Mouse (Mus musculus) forebrain, embryonic 11.5 days (tissue): ENCODE measurements around the gene Rexo1. TPM values are rescaled to one million over a fixed set of nuclear protein-coding genes. Genes with fewer than 3 reads are reported as not detected.

Source experiments
- ATAC-seq: fragments of 200-750 bp; cut with Nextera tagmentation; replicated peaks from 2 replicates; pipeline ENCODE4 v1.8.0; 2017; ENCODE audit warnings: moderate TSS enrichment; ENCODE audit not compliant: low FRiP score
- DNase-seq: peaks from one replicate; pipeline ENCODE4 v3.0.0-alpha.2; 2017; ENCODE audit warnings: low spot score
- H3K27ac ChIP-seq: fragments of 300-500 bp; sonication (generic); 2 replicates; pipeline ENCODE4 v1.5.1; 2014; ENCODE audit warnings: low read depth, low read length
- H3K27me3 ChIP-seq: fragments of 300-500 bp; sonication (generic); 2 replicates; pipeline ENCODE4 v1.6.1; 2014; ENCODE audit warnings: mild to moderate bottlenecking, low read length, mixed read lengths; ENCODE audit not compliant: control insufficient read depth, insufficient read depth
- H3K36me3 ChIP-seq: fragments of 300-500 bp; sonication (generic); 2 replicates; pipeline ENCODE4 v1.6.1; 2014; ENCODE audit warnings: mild to moderate bottlenecking, low read length, moderate library complexity, mixed read lengths; ENCODE audit not compliant: control insufficient read depth, insufficient read depth
- H3K4me1 ChIP-seq: fragments of 300-500 bp; sonication (generic); replicated peaks from 2 replicates; pipeline ENCODE4 v1.6.1; 2014; ENCODE audit warnings: low read length, mixed read lengths; ENCODE audit not compliant: control insufficient read depth, insufficient read depth
- H3K4me2 ChIP-seq: fragments of 300-500 bp; sonication (generic); 2 replicates; pipeline ENCODE4 v1.6.1; 2014; ENCODE audit warnings: low read depth, mild to moderate bottlenecking, low read length, moderate library complexity, mixed read lengths; ENCODE audit not compliant: severe bottlenecking
- H3K4me3 ChIP-seq: fragments of 300-500 bp; sonication (generic); 2 replicates; pipeline ENCODE4 v1.5.1; 2014; ENCODE audit warnings: low read depth, low read length
- H3K9ac ChIP-seq: fragments of 300-500 bp; sonication (generic); 2 replicates; pipeline ENCODE4 v1.6.1; 2014; ENCODE audit warnings: low read length
- H3K9me3 ChIP-seq: fragments of 300-500 bp; sonication (generic); 2 replicates; pipeline ENCODE4 v1.6.1; 2016; ENCODE audit warnings: low read length, mixed read lengths; ENCODE audit not compliant: control insufficient read depth
- WGBS: fragments of 180-500 bp; shearing (Covaris S2); extraction: QIAGEN DNeasy Blood & Tissue Kit; methylation state at CpG from one replicate; pipeline ENCODE4 v1.1.7; 2014; 5-methylcytosine and 5-hydroxymethylcytosine counted together
- polyA plus RNA-seq: library from polyadenylated mRNA; unstranded; fragments of >200 nt; fragmentation: Nextera tagmentation; extraction: Ambion mirVana; gene quantifications from 2 replicates; pipeline ENCODE4 v1.2.1, GENCODE M21; 2014

Rexo1 gene
- polyA plus RNA-seq, 1 experiment from 2014 or later: 37.1 TPM

- H3K27me3 ChIP-seq: no peaks in the 10 kb centered on the region
- no peak overlapping the region for H3K4me2 ChIP-seq
- H3K4me3 ChIP-seq: no peak overlapping the region
- H3K9ac ChIP-seq: no peak overlapping the region
- DNase-seq (peak; percentile 56), ATAC-seq (no peak)
- H3K27ac ChIP-seq: no peak overlapping the region
- 62% methylated on average over 4 of the region's 4 CpGs for WGBS
- peaks cover 14% of the 10 kb centered on the region for H3K4me1 ChIP-seq
- no peaks in the 10 kb centered on the region for H3K9me3 ChIP-seq
- H3K36me3 ChIP-seq: no peaks in the 10 kb centered on the region; the same call in 1 of the 2 replicates
Measured at GRCm38 (mm10) chr10:80587305-80587657, 25.9 kb upstream of the Rexo1 start.

GRCm38 (mm10) chr10:80586407-80587304, 25.3 kb upstream of the Rexo1 start:
- Histone ChIP-seq H3K27ac (0 out of 2 replicates have a peak overlapping the region, but pooled peaks have one; percentile 31), H3K4me3 (no peak overlapping the region), H3K4me1 (peaks cover 14% of the 10 kb centered on the region), H3K9me3 (no peaks in the 10 kb centered on the region), H3K27me3 (no peaks in the 10 kb centered on the region), H3K36me3 (no peaks in the 10 kb centered on the region; the same call in 1 of the 2 replicates), H3K9ac (no peak overlapping the region), H3K4me2 (no peak overlapping the region)
- ATAC-seq (no peak), DNase-seq (peak; percentile 52)
- 93% methylated on average over 51 of the region's 51 CpGs for WGBS

- ATAC-seq (no peak), DNase-seq (no peak)
- no peaks in the 10 kb centered on the region for H3K9me3 ChIP-seq
- H3K4me3 ChIP-seq: no peak overlapping the region
- H3K4me2 ChIP-seq: no peak overlapping the region
- H3K4me1 ChIP-seq: peaks cover 14% of the 10 kb centered on the region
- no peak overlapping the region for H3K9ac ChIP-seq
- H3K27ac ChIP-seq: no peak overlapping the region
- H3K27me3 ChIP-seq: no peaks in the 10 kb centered on the region
- 93% methylated on average over 8 of the region's 8 CpGs for WGBS
- no peaks in the 10 kb centered on the region; the same call in 1 of the 2 replicates for H3K36me3 ChIP-seq
Measured at GRCm38 (mm10) chr10:80585581-80585980, 24.2 kb upstream of the Rexo1 start.

- 74% methylated on average over 12 of the region's 12 CpGs for WGBS
- Histone ChIP-seq H3K27me3 (no peaks in the 10 kb centered on the region), H3K9me3 (no peaks in the 10 kb centered on the region), H3K4me3 (no peak overlapping the region), H3K27ac (no peak overlapping the region), H3K36me3 (no peaks in the 10 kb centered on the region; the same call in 1 of the 2 replicates), H3K9ac (no peak overlapping the region), H3K4me2 (no peak overlapping the region), H3K4me1 (peaks cover 14% of the 10 kb centered on the region)
- ATAC-seq (no peak), DNase-seq (no peak)
Measured at GRCm38 (mm10) chr10:80584642-80585552, 23.5 kb upstream of the Rexo1 start.

- H3K9ac ChIP-seq: no peak overlapping the region
- no peaks in the 10 kb centered on the region for H3K9me3 ChIP-seq
- no peak overlapping the region for H3K4me3 ChIP-seq
- H3K4me2 ChIP-seq: no peak overlapping the region
- DNase-seq (peak; percentile 53), ATAC-seq (no peak)
- peaks cover 9% of the 10 kb centered on the region for H3K4me1 ChIP-seq
- no peaks in the 10 kb centered on the region; the same call in 1 of the 2 replicates for H3K36me3 ChIP-seq
- no peaks in the 10 kb centered on the region for H3K27me3 ChIP-seq
- WGBS: 71% methylated on average over 12 of the region's 12 CpGs
- H3K27ac ChIP-seq: no peak overlapping the region
Measured at GRCm38 (mm10) chr10:80584045-80584488, 22.7 kb upstream of the Rexo1 start.

- Histone ChIP-seq H3K4me2 (no peak overlapping the region), H3K36me3 (no peaks in the 10 kb centered on the region; the same call in 1 of the 2 replicates), H3K4me3 (no peak overlapping the region), H3K4me1 (peaks cover 4% of the 10 kb centered on the region; the same call in 1 of the 2 replicates), H3K9ac (no peak overlapping the region), H3K27ac (no peak overlapping the region), H3K27me3 (no peaks in the 10 kb centered on the region), H3K9me3 (no peaks in the 10 kb centered on the region)
- DNase-seq (no peak), ATAC-seq (no peak; the same call in 1 of the 2 replicates)
- 87% methylated on average over 5 of the region's 5 CpGs for WGBS
Measured at GRCm38 (mm10) chr10:80583047-80583446, 21.7 kb upstream of the Rexo1 start.

GRCm38 (mm10) chr10:80578911-80579310, 17.6 kb upstream of the Rexo1 start:
- Histone ChIP-seq H3K9ac (no peak overlapping the region), H3K4me3 (no peak overlapping the region)
- 10% methylated on average over 8 of the region's 8 CpGs for whole genome bisulfite sequencing

GRCm38 (mm10) chr10:80578131-80578750, 16.9 kb upstream of the Rexo1 start:
- DNase-seq (peak; percentile 91), ATAC-seq (peak; percentile 34)
- WGBS: under 1% methylated on average over 29 of the region's 29 CpGs
- H3K4me1 ChIP-seq: peaks cover 14% of the 10 kb centered on the region; the same call in 1 of the 2 replicates
- H3K36me3 ChIP-seq: no peaks in the 10 kb centered on the region
- H3K4me3 ChIP-seq: peak overlapping the region; percentile 72
- peak overlapping the region; percentile 73 for H3K9ac ChIP-seq
- no peaks in the 10 kb centered on the region for H3K27me3 ChIP-seq
- peak overlapping the region; percentile 77 for H3K27ac ChIP-seq
- H3K4me2 ChIP-seq: peak overlapping the region; percentile 94
- H3K9me3 ChIP-seq: no peaks in the 10 kb centered on the region

More at GRCm38 (mm10) chr10:80578911-80579310, 17.6 kb upstream of the Rexo1 start:
- no peak for ATAC-seq
- Histone ChIP-seq H3K9me3 (no peaks in the 10 kb centered on the region), H3K27me3 (no peaks in the 10 kb centered on the region), H3K27ac (no peak overlapping the region), H3K4me2 (no peak overlapping the region), H3K4me1 (peaks cover 11% of the 10 kb centered on the region; the same call in 1 of the 2 replicates), H3K36me3 (no peaks in the 10 kb centered on the region)
- DNase-seq: peak; percentile 74
